Mouse (Mus musculus) brown adipose tissue, adult 24 weeks (tissue): Measurements from ENCODE around the gene Agbl4. TPM values are rescaled to one million over a fixed set of nuclear protein-coding genes. Genes with fewer than 3 reads are reported as not detected.

Experiments used
- H3K27ac ChIP-seq: fragments of 200-500 bp; replicated peaks from 2 replicates; pipeline ENCODE4 v1.5.1; 2012; ENCODE audit warnings: low read depth, mild to moderate bottlenecking, low read length
- H3K4me1 ChIP-seq: fragments of 200-500 bp; 2 replicates; pipeline ENCODE4 v1.6.1; 2012; ENCODE audit warnings: low read length, mixed read lengths; ENCODE audit not compliant: control insufficient read depth, insufficient read depth, insufficient read length
- H3K4me3 ChIP-seq: fragments of 200-500 bp; 2 replicates; pipeline ENCODE4 v1.5.1; 2012; ENCODE audit warnings: low read depth, mild to moderate bottlenecking, low read length, moderate library complexity; ENCODE audit not compliant: insufficient read depth
- polyA plus RNA-seq: library from polyadenylated mRNA; stranded (reverse); fragments of >200 nt; gene quantifications from 2 replicates; pipeline ENCODE4 v1.2.4, GENCODE M21; 2012; ENCODE audit not compliant: missing spikeins, insufficient read depth, insufficient read length

Agbl4 gene
- polyA plus RNA-seq, 1 experiment, result not detected

- Histone ChIP-seq H3K4me3 (no peak overlapping the region), H3K27ac (no peak overlapping the region), H3K4me1 (no peaks in the 10 kb centered on the region; the same call in 1 of the 2 replicates)
These were observed 1197.3 kb downstream of the Agbl4 start for GRCm38 (mm10) chr4:111594655-111595295.

GRCm38 (mm10) chr4:111597249-111597661, 1199.8 kb downstream of the Agbl4 start:
- Histone ChIP-seq H3K27ac (no peak overlapping the region), H3K4me1 (no peaks in the 10 kb centered on the region; the same call in 1 of the 2 replicates), H3K4me3 (no peak overlapping the region)

GRCm38 (mm10) chr4:111597986-111598385, 1200.5 kb downstream of the Agbl4 start:
- H3K4me3 ChIP-seq, result no peak overlapping the region
- no peak overlapping the region for H3K27ac ChIP-seq
- no peaks in the 10 kb centered on the region; the same call in 1 of the 2 replicates for H3K4me1 ChIP-seq

GRCm38 (mm10) chr4:111603194-111603593, 1205.7 kb downstream of the Agbl4 start:
- Histone ChIP-seq H3K4me3 (no peak overlapping the region), H3K4me1 (no peaks in the 10 kb centered on the region), H3K27ac (no peak overlapping the region)

- H3K27ac ChIP-seq, result no peak overlapping the region
- H3K4me3 ChIP-seq, result no peak overlapping the region
- H3K4me1 ChIP-seq, result no peaks in the 10 kb centered on the region
These were observed 1210.5 kb downstream of the Agbl4 start for GRCm38 (mm10) chr4:111607826-111608500.

GRCm38 (mm10) chr4:111621865-111622264, 1224.4 kb downstream of the Agbl4 start:
- no peak overlapping the region for H3K27ac ChIP-seq
- H3K4me3 ChIP-seq, result no peak overlapping the region
- H3K4me1 ChIP-seq, result no peaks in the 10 kb centered on the region

GRCm38 (mm10) chr4:111624914-111625313, 1227.5 kb downstream of the Agbl4 start:
- Histone ChIP-seq H3K4me1 (no peaks in the 10 kb centered on the region), H3K27ac (no peak overlapping the region)

GRCm38 (mm10) chr4:111626118-111626830, 1228.8 kb downstream of the Agbl4 start:
- Histone ChIP-seq H3K4me3 (no peak overlapping the region), H3K27ac (no peak overlapping the region), H3K4me1 (no peaks in the 10 kb centered on the region)

More at GRCm38 (mm10) chr4:111624914-111625313, 1227.5 kb downstream of the Agbl4 start:
- H3K4me3 ChIP-seq, result no peak overlapping the region

GRCm38 (mm10) chr4:111632615-111633014, 1235.2 kb downstream of the Agbl4 start:
- no peak overlapping the region for H3K4me3 ChIP-seq
- H3K27ac ChIP-seq, result no peak overlapping the region
- no peaks in the 10 kb centered on the region for H3K4me1 ChIP-seq

GRCm38 (mm10) chr4:111635538-111636124, 1238.2 kb downstream of the Agbl4 start:
- Histone ChIP-seq H3K4me3 (no peak overlapping the region), H3K27ac (no peak overlapping the region), H3K4me1 (no peaks in the 10 kb centered on the region)

- no peaks in the 10 kb centered on the region for H3K4me1 ChIP-seq
- H3K4me3 ChIP-seq, result no peak overlapping the region
- no peak overlapping the region for H3K27ac ChIP-seq
These were observed 1241.7 kb downstream of the Agbl4 start for GRCm38 (mm10) chr4:111638948-111639708.

- Histone ChIP-seq H3K4me3 (no peak overlapping the region), H3K27ac (no peak overlapping the region), H3K4me1 (no peaks in the 10 kb centered on the region)
These were observed 1247.8 kb downstream of the Agbl4 start for GRCm38 (mm10) chr4:111645117-111645830.

GRCm38 (mm10) chr4:111645831-111646166, 1248.3 kb downstream of the Agbl4 start:
- no peaks in the 10 kb centered on the region for H3K4me1 ChIP-seq
- H3K27ac ChIP-seq, result no peak overlapping the region
- no peak overlapping the region for H3K4me3 ChIP-seq

- H3K4me3 ChIP-seq, result no peak overlapping the region
- no peak overlapping the region for H3K27ac ChIP-seq
- H3K4me1 ChIP-seq, result no peaks in the 10 kb centered on the region
These were observed 1256.0 kb downstream of the Agbl4 start for GRCm38 (mm10) chr4:111653451-111653850.
